Mouse (Mus musculus) midbrain, postnatal 0 days (tissue): ENCODE results near the gene Omd. TPM values are rescaled to one million over a fixed set of nuclear protein-coding genes. Genes with fewer than 3 reads are reported as not detected.
"Not testable (repeated sequence)": the region's sequence is repeated elsewhere in the genome, so short reads cannot be mapped to it uniquely, and the experiment has no call there.

Source experiments
- ATAC-seq: fragments of 200-750 bp; cut with Nextera tagmentation; 2 replicates; pipeline ENCODE4 v1.8.0; 2017; ENCODE audit warnings: moderate number of reproducible peaks, mild to moderate bottlenecking, moderate TSS enrichment, moderate library complexity; ENCODE audit not compliant: low FRiP score
- DNase-seq: peaks from one replicate; pipeline ENCODE4 v3.0.0-alpha.2; 2015; ENCODE audit warnings: low spot score
- H3K27ac ChIP-seq: fragments of 300-500 bp; sonication (generic); 2 replicates; pipeline ENCODE4 v1.5.1; 2014; ENCODE audit warnings: low read depth, mild to moderate bottlenecking, low read length, mixed read lengths
- H3K27me3 ChIP-seq: fragments of 300-500 bp; sonication (generic); 2 replicates; pipeline ENCODE4 v1.6.1; 2014; ENCODE audit warnings: low read length, control low read depth, mixed read lengths; ENCODE audit not compliant: insufficient read depth
- H3K36me3 ChIP-seq: fragments of 300-500 bp; sonication (generic); 2 replicates; pipeline ENCODE4 v1.6.1; 2014; ENCODE audit warnings: low read length, control low read depth, mixed read lengths; ENCODE audit not compliant: insufficient read depth
- H3K4me1 ChIP-seq: fragments of 300-500 bp; sonication (generic); 2 replicates; pipeline ENCODE4 v1.6.1; 2014; ENCODE audit warnings: mild to moderate bottlenecking, control low read depth, antibody characterized with exemption, low read length, mixed read lengths; ENCODE audit not compliant: insufficient read depth
- H3K4me2 ChIP-seq: fragments of 300-500 bp; sonication (generic); 2 replicates; pipeline ENCODE4 v1.6.1; 2014; ENCODE audit warnings: low read depth, mild to moderate bottlenecking, low read length, mixed read lengths; ENCODE audit not compliant: poor library complexity, severe bottlenecking
- H3K4me3 ChIP-seq: fragments of 300-500 bp; sonication (generic); 2 replicates; pipeline ENCODE4 v1.5.1; 2014; ENCODE audit warnings: low read depth, mild to moderate bottlenecking, low read length, moderate library complexity
- H3K9ac ChIP-seq: fragments of 300-500 bp; sonication (generic); replicated peaks from 2 replicates; pipeline ENCODE4 v1.6.1; 2014; ENCODE audit warnings: mild to moderate bottlenecking, low read length, moderate library complexity, mixed read lengths; ENCODE audit not compliant: poor library complexity, severe bottlenecking
- H3K9me3 ChIP-seq: fragments of 300-500 bp; sonication (generic); 2 replicates; pipeline ENCODE4 v1.6.1; 2016; ENCODE audit warnings: low read length, control low read depth
- CTCF ChIP-seq: IDR thresholded peaks from 2 replicates; pipeline ENCODE4 v1.5.1; 2016; ENCODE audit warnings: antibody characterized with exemption, mild to moderate bottlenecking
- WGBS: fragments of 180-500 bp; shearing (Covaris S2); extraction: QIAGEN DNeasy Blood & Tissue Kit; methylation state at CpG from one replicate; pipeline ENCODE4 v1.1.7; 2014; 5-methylcytosine and 5-hydroxymethylcytosine counted together
- polyA plus RNA-seq: library from polyadenylated mRNA; unstranded; fragments of >200 nt; fragmentation: Nextera tagmentation; extraction: Ambion mirVana; gene quantifications from 2 replicates; pipeline ENCODE4 v1.2.1, GENCODE M21; 2015
- total RNA-seq: library from RNA; depleted of rRNA; stranded (reverse); fragments of >200 nt; gene quantifications from 2 replicates; pipeline ENCODE4 v1.2.3, GENCODE M21; 2014

The Omd gene
- total and polyA plus RNA-seq, 2 experiments from 2014 or later, result 1.1 TPM

- ATAC-seq (no peak), DNase-seq (no peak)
- 96% methylated on average over 6 of the region's 6 CpGs for WGBS
- Histone ChIP-seq H3K36me3 (no peaks in the 10 kb centered on the region), H3K4me3 (no peak overlapping the region), H3K27me3 (no peaks in the 10 kb centered on the region), H3K4me1 (no peaks in the 10 kb centered on the region), H3K27ac (no peak overlapping the region), H3K9ac (no peak overlapping the region), H3K4me2 (no peak overlapping the region), H3K9me3 (no peaks in the 10 kb centered on the region)
- no peak for TF ChIP-seq CTCF
Measured at GRCm38 (mm10) chr13:49586062-49586461, 3.8 kb downstream of the Omd start.

DNA sequence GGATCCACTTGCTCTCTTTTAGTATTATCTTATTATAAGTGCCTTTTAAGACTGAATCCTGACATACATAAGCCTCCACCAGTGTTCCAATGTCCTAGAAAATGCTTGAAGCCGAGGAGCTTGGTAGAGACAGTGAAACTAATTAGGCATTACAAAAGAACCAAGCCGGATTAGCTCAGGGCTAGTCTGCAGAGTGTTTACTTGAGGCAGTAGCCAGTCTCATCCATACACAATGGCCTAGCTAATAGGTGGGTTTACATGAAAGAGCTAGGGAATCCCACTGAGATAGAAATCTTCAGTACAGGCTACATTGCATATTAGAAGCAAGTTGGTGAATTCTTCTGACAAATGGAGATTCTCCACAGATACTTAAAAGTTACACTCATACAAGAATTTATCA, 20.3 kb downstream of the Omd start:
- not testable (repeated sequence) for H3K9me3 ChIP-seq, H3K27me3 ChIP-seq, H3K27ac ChIP-seq, ATAC-seq, H3K4me3 ChIP-seq, H3K4me2 ChIP-seq, DNase-seq, H3K4me1 ChIP-seq, H3K9ac ChIP-seq, H3K36me3 ChIP-seq
- WGBS, result 20% methylated on average over 2 of the region's 2 CpGs

DNA sequence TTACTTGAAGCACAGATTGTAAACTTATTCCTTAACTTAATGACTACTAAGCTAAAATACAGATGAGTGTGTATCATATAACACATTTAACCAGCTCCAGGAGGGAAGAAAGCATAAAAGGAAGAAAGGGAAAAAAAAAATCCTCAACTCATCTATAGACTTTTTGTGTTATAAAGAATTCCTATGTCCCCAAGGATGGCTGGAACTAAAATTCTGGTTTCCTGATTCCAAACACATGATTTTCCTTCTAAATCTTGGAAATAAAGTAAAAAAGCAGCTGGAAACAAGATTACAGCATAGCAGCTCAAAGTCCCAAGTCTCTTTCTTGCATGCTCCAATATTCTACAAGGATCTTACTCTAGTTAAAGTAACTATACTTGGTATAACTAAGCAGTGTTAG, 21.3 kb downstream of the Omd start:
- DNase-seq (no peak), ATAC-seq (no peak)
- Histone ChIP-seq H3K9ac (no peak overlapping the region), H3K9me3 (no peaks in the 10 kb centered on the region), H3K4me3 (no peak overlapping the region), H3K27me3 (no peaks in the 10 kb centered on the region), H3K4me2 (no peak overlapping the region), H3K27ac (no peak overlapping the region), H3K36me3 (no peaks in the 10 kb centered on the region), H3K4me1 (no peaks in the 10 kb centered on the region)
- TF ChIP-seq CTCF, result no peak

DNA sequence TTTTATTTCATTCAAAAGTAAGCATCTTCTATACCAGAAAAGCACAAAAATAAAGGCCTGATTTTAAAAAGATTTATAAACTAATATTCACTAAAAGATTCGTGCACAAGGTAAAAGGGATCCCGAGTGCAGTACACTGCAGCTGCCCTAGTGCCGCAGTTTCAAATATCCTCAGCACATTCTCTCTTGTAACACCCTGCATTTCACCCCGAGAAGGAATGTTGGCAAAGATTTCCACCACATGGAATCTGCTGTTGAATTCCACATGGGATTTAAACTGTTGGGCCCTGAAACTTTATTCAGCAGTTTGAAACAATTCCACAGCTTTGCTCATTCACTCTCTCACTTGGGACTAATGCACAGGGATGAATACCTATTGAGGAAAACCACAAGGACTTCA, 25.5 kb downstream of the Omd start, which contains the start of gene Ogn:
TSS of gene Ogn (plus strand) at position 333 of the 400 bp plus-strand sequence.
- Histone ChIP-seq H3K9ac (no peak within 1 kb of the TSS), H3K27ac (no peak within 1 kb of the TSS), H3K4me2 (no peak within 1 kb of the TSS), H3K9me3 (no peaks in the 10 kb centered on the region), H3K4me3 (no peak within 1 kb of the TSS), H3K4me1 (no peaks in the 10 kb centered on the region), H3K27me3 (no peaks in the 10 kb centered on the region), H3K36me3 (no peaks in the 10 kb centered on the region)
- DNase-seq (no peak), ATAC-seq (no peak)
- no peak for TF ChIP-seq CTCF
- WGBS, result 65% methylated on average over 4 of the region's 4 CpGs

DNA sequence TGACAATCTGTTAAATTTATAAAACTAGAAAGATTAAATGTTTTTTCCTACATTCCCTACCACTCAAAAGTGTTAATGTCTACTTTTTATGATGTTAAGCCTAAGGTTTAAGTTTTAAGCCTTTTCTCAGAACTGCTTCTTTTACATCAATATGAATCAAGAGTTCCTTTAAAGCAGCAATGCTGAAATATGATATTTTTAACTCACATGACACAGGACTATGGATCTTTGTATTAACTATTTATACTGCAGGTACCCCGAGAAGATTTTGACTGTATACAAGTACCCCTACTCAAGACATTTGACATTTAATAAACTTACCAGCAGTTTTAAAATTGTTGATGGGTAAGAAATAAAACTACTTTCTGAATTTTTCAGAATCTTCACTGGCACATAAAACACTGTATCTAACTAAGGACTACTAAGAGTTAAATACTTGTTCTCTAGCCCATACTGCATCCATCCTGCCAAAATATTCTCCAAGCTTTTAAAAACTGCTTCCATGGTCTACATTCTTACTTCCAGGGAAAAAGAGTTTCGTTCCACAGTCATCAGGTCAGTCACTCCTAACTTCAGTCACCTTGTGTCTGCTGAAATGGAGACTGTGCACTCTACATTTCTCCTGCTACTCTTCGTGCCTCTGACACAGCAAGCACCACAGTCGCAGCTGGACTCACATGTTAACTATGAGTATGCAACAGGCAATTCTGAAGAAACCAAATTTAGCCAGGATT, 26.5 kb downstream of the Omd start:
- H3K36me3 ChIP-seq, result no peaks in the 10 kb centered on the region
- H3K9ac ChIP-seq, result no peak overlapping the region
- no peak overlapping the region for H3K4me2 ChIP-seq
- H3K4me1 ChIP-seq, result no peaks in the 10 kb centered on the region
- no peak overlapping the region for H3K27ac ChIP-seq
- no peaks in the 10 kb centered on the region for H3K9me3 ChIP-seq
- ATAC-seq, result no peak
- H3K4me3 ChIP-seq, result no peak overlapping the region
- no peaks in the 10 kb centered on the region for H3K27me3 ChIP-seq
- no peak for TF ChIP-seq CTCF
- no peak for DNase-seq
- WGBS, result 75% methylated on average over 4 of the region's 4 CpGs

DNA sequence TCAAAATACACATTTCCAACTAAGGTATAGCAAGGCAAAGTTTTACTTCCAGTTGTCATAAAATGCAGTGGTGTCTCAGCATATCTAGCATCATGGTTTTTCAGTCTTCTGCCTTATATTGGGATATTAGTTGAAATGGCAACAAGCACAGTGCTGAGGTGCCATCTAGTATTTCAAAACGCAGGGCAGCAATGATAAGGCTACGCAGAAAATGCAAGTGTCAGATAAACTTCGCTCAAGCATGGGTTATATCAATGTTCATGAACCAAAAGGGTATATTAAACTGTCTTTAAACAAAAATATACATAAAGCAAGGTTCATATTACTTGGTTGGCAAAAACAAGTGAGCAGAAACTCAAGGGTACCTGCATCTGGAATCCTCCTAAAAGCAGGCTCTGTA, 34.8 kb downstream of the Omd start:
- WGBS, result 92% methylated on average over 3 of the region's 3 CpGs
- Histone ChIP-seq H3K4me2 (no peak overlapping the region), H3K4me1 (no peaks in the 10 kb centered on the region), H3K4me3 (no peak overlapping the region), H3K27me3 (no peaks in the 10 kb centered on the region), H3K9ac (no peak overlapping the region), H3K36me3 (no peaks in the 10 kb centered on the region), H3K27ac (no peak overlapping the region), H3K9me3 (no peaks in the 10 kb centered on the region)
- no peak for TF ChIP-seq CTCF
- DNase-seq, result no peak
- no peak for ATAC-seq
